ENCODE assay signal across 24 mouse cellular contexts in genomic region chr7:4934160-4934914, GRCm38 (mm10). TPM values are rescaled to one million over a fixed set of nuclear protein-coding genes. Genes with fewer than 3 reads are reported as not detected.
DNase-seq lines count a peak whose midpoint lies in the region; ATAC-seq and TF ChIP-seq lines count a peak whose summit lies in the region.
"Had no signal": no experiment of that assay in that cellular context is flagged by ENCODE, and none has a peak within 500 bp of the region (broad histone marks: within the 10 kb centered on the region; RNA-seq: fewer than 3 reads in every experiment).

No protein-coding gene starts in this region.

- H3K4me2 ChIP-seq in kidney, embryonic 15.5 days: no peak overlapping the region
- no peak overlapping the region for H3K4me2 ChIP-seq in lung, postnatal 0 days (replicated peaks; ENCODE audit: low read depth, low read length)
- no peak overlapping the region for H3K4me2 ChIP-seq in stomach, postnatal 0 days (replicated peaks; ENCODE audit: low read depth)
- H3K4me2 ChIP-seq: forebrain, embryonic 13.5 days; heart, embryonic 15.5 days; limb, embryonic 12.5 days; stomach, embryonic 15.5 days had no signal

- no peak for ATAC-seq in kidney, embryonic 15.5 days (replicated peaks; ENCODE audit: low FRiP score)
- no peak for ATAC-seq in lung, postnatal 0 days
- ATAC-seq in stomach, postnatal 0 days (ENCODE audit: low FRiP score, low TSS enrichment): no peak
- ATAC-seq: forebrain, embryonic 13.5 days had no signal

- H3K9me3 ChIP-seq in kidney, embryonic 15.5 days (replicated peaks): 0 out of 2 replicates have a peak, but pooled peaks cover 3% of the 10 kb centered on the region
- H3K9me3 ChIP-seq in lung, postnatal 0 days (ENCODE audit: low read length): 0 out of 2 replicates have a peak, but pooled peaks cover 3% of the 10 kb centered on the region
- H3K9me3 ChIP-seq in stomach, postnatal 0 days (ENCODE audit: control insufficient read depth, low read length): no peaks in the 10 kb centered on the region
- H3K9me3 ChIP-seq: forebrain, embryonic 13.5 days; stomach, embryonic 15.5 days had no signal

- 0 out of 2 replicates have a peak, but pooled peaks have one; percentile 14 for TF ChIP-seq CTCF in kidney, adult 2 months (conservative IDR thresholded peaks at IDR 0.05; ENCODE audit: insufficient read depth, insufficient read length, low read depth, low read length)
- TF ChIP-seq CTCF in lung, postnatal 0 days (IDR thresholded peaks at IDR 0.05): peak; percentile 48
- TF ChIP-seq CTCF in stomach, postnatal 0 days (IDR thresholded peaks at IDR 0.05; ENCODE audit: low read depth): peak; percentile 44

- H3K36me3 ChIP-seq in kidney, adult 2 months (ENCODE audit: control insufficient read depth, insufficient read depth, low read length): no peaks in the 10 kb centered on the region
- no peaks in the 10 kb centered on the region for H3K36me3 ChIP-seq in kidney, embryonic 15.5 days
- no peaks in the 10 kb centered on the region for H3K36me3 ChIP-seq in lung, postnatal 0 days (ENCODE audit: insufficient read depth, low read length)
- H3K36me3 ChIP-seq in stomach, postnatal 0 days (ENCODE audit: control insufficient read depth, insufficient read depth, low read length): no peaks in the 10 kb centered on the region
- H3K36me3 ChIP-seq: heart, embryonic 15.5 days; hindbrain, embryonic 10.5 days; limb, embryonic 12.5 days; midbrain, embryonic 10.5 days; stomach, embryonic 15.5 days had no signal

- peak; percentile 47 to 71 for DNase-seq in adrenal gland, adult (ENCODE audit: inconsistent age in 2 of 2, low spot score in 1 of 2)
- no peak for DNase-seq in adrenal gland, postnatal 25 days
- no peak for DNase-seq in kidney, adult 2 months
- DNase-seq in lung, postnatal 0 days (ENCODE audit: low spot score): no peak
- no peak for DNase-seq in lung, postnatal 4 days
- no peak for DNase-seq in stomach, postnatal 0 days (ENCODE audit: low spot score)
- no peak for DNase-seq in Muller cell, postnatal 12 days (ENCODE audit: inconsistent ontology term)
- DNase-seq: cerebellum, adult 2 months; gastrocnemius, postnatal 25 days; kidney, adult 9 months; kidney, postnatal 36 days; layer of hippocampus, adult 9-11 months; lung, adult 18-20 months; retina, postnatal 1 day; thymus, adult 2 months had no signal

- H3K27ac ChIP-seq in kidney, adult 2 months (ENCODE audit: insufficient read depth, low read depth, low read length): no peak overlapping the region
- no peak overlapping the region for H3K27ac ChIP-seq in kidney, embryonic 15.5 days
- no peak overlapping the region for H3K27ac ChIP-seq in lung, postnatal 0 days (ENCODE audit: low read length)
- no peak overlapping the region for H3K27ac ChIP-seq in stomach, postnatal 0 days (replicated peaks)
- H3K27ac ChIP-seq: forebrain, embryonic 13.5 days; heart, embryonic 15.5 days; hindbrain, embryonic 10.5 days; limb, embryonic 12.5 days; macrophage; midbrain, embryonic 10.5 days; stomach, embryonic 15.5 days had no signal

- no peak overlapping the region for H3K4me3 ChIP-seq in kidney, adult 2 months (ENCODE audit: insufficient read depth, low read depth, low read length)
- no peak overlapping the region for H3K4me3 ChIP-seq in kidney, embryonic 15.5 days (replicated peaks)
- H3K4me3 ChIP-seq in lung, postnatal 0 days (ENCODE audit: low read depth, low read length): no peak overlapping the region
- H3K4me3 ChIP-seq in stomach, postnatal 0 days (ENCODE audit: low read depth, low read length): no peak overlapping the region
- H3K4me3 ChIP-seq: forebrain, embryonic 13.5 days; heart, embryonic 15.5 days; hindbrain, embryonic 10.5 days; limb, embryonic 12.5 days; midbrain, embryonic 10.5 days; stomach, embryonic 15.5 days had no signal

- WGBS in kidney, adult 2 months: 77% methylated on average over 4 of the region's 4 CpGs
- 79% methylated on average over 4 of the region's 4 CpGs for WGBS in kidney, embryonic 15.5 days
- 71% methylated on average over 4 of the region's 4 CpGs for WGBS in lung, postnatal 0 days
- 73% methylated on average over 4 of the region's 4 CpGs for WGBS in stomach, postnatal 0 days

- H3K9ac ChIP-seq in kidney, embryonic 15.5 days: no peak overlapping the region
- H3K9ac ChIP-seq in lung, postnatal 0 days (replicated peaks; ENCODE audit: low read depth): no peak overlapping the region
- no peak overlapping the region for H3K9ac ChIP-seq in stomach, postnatal 0 days (ENCODE audit: low read length)
- H3K9ac ChIP-seq: forebrain, embryonic 13.5 days; heart, embryonic 15.5 days; limb, embryonic 12.5 days; stomach, embryonic 15.5 days had no signal

- no peak for TF ChIP-seq EP300 in lung, postnatal 0 days (IDR thresholded peaks at IDR 0.05)
- no peak for TF ChIP-seq EP300 in stomach, postnatal 0 days (optimal IDR thresholded peaks at IDR 0.05)

- no peak for TF ChIP-seq POLR2A in kidney, adult 2 months (IDR thresholded peaks at IDR 0.05; ENCODE audit: low read depth, low read length)

- no peaks in the 10 kb centered on the region for H3K4me1 ChIP-seq in kidney, adult 2 months (ENCODE audit: control insufficient read depth, insufficient read depth, low read length)
- no peaks in the 10 kb centered on the region for H3K4me1 ChIP-seq in kidney, embryonic 15.5 days
- no peaks in the 10 kb centered on the region for H3K4me1 ChIP-seq in lung, postnatal 0 days (ENCODE audit: insufficient read depth, low read depth, low read length)
- no peaks in the 10 kb centered on the region for H3K4me1 ChIP-seq in stomach, postnatal 0 days (replicated peaks; ENCODE audit: control insufficient read depth, insufficient read depth)
- H3K4me1 ChIP-seq: forebrain, embryonic 13.5 days; heart, embryonic 15.5 days; hindbrain, embryonic 10.5 days; limb, embryonic 12.5 days; midbrain, embryonic 10.5 days; stomach, embryonic 15.5 days had no signal

- no peaks in the 10 kb centered on the region for H3K27me3 ChIP-seq in kidney, adult 2 months (replicated peaks; ENCODE audit: control insufficient read depth, insufficient read depth, low read length)
- no peaks in the 10 kb centered on the region for H3K27me3 ChIP-seq in kidney, embryonic 15.5 days
- H3K27me3 ChIP-seq in lung, postnatal 0 days (replicated peaks; ENCODE audit: insufficient read depth, low read length): no peaks in the 10 kb centered on the region
- no peaks in the 10 kb centered on the region for H3K27me3 ChIP-seq in stomach, postnatal 0 days (ENCODE audit: control insufficient read depth, insufficient read depth, low read length)
- H3K27me3 ChIP-seq: forebrain, embryonic 13.5 days; heart, embryonic 15.5 days; limb, embryonic 12.5 days; stomach, embryonic 15.5 days had no signal

RNA-seq across cellular contexts. Expression of gene Ssc5d, which starts 8.8 kb away (rescaled TPM):
- total RNA-seq in adrenal gland, postnatal 25 days (2021): 2.0 and 3.2 TPM in 2 replicates
- 1.8 and 2.1 TPM in 2 replicates for polyA plus RNA-seq in kidney, adult 2 months (2012; rRNA removed)
- polyA plus RNA-seq in kidney, embryonic 15.5 days (2015; fragmentation: Nextera tagmentation; extraction: Ambion mirVana): 1.9 and 2.7 TPM in 2 replicates
- polyA plus RNA-seq in lung, postnatal 0 days (2015; fragmentation: Nextera tagmentation; extraction: Ambion mirVana): 1.4 and 1.7 TPM in 2 replicates
- polyA plus RNA-seq in stomach, postnatal 0 days (2015; fragmentation: Nextera tagmentation; extraction: Ambion mirVana): 1.3 and 1.9 TPM in 2 replicates

RNA-seq across cellular contexts. Expression of gene Nat14, which starts 12.5 kb away (rescaled TPM):
- total RNA-seq in adrenal gland, postnatal 25 days (2021): 7.7 and 9.1 TPM in 2 replicates
- polyA plus RNA-seq in kidney, adult 2 months (2012; rRNA removed): 5.5 and 5.7 TPM in 2 replicates
- polyA plus RNA-seq in kidney, embryonic 15.5 days (2015; fragmentation: Nextera tagmentation; extraction: Ambion mirVana): 4.2 and 5.3 TPM in 2 replicates
- polyA plus RNA-seq in lung, postnatal 0 days (2015; fragmentation: Nextera tagmentation; extraction: Ambion mirVana): 1.1 and 2.3 TPM in 2 replicates
- 2.3 and 2.5 TPM in 2 replicates for polyA plus RNA-seq in stomach, postnatal 0 days (2015; fragmentation: Nextera tagmentation; extraction: Ambion mirVana)

RNA-seq across cellular contexts. Expression of gene Zfp628, which starts 19.3 kb away (rescaled TPM):
- 16.4 and 19.0 TPM in 2 replicates for total RNA-seq in adrenal gland, postnatal 25 days (2021)
- polyA plus RNA-seq in kidney, adult 2 months (2012; rRNA removed): 12.6 and 14.4 TPM in 2 replicates
- 4.0 and 4.1 TPM in 2 replicates for polyA plus RNA-seq in kidney, embryonic 15.5 days (2015; fragmentation: Nextera tagmentation; extraction: Ambion mirVana)
- polyA plus RNA-seq in lung, postnatal 0 days (2015; fragmentation: Nextera tagmentation; extraction: Ambion mirVana): 2.7 TPM in 2 replicates
- 1.8 and 1.9 TPM in 2 replicates for polyA plus RNA-seq in stomach, postnatal 0 days (2015; fragmentation: Nextera tagmentation; extraction: Ambion mirVana)

RNA-seq across cellular contexts. Expression of gene Gm36210, which starts 28.0 kb away (rescaled TPM):
- not detected in 2 replicates for total RNA-seq in adrenal gland, postnatal 25 days (2021)
- 0.16 TPM in 1 of 2 replicates, not detected in the other for polyA plus RNA-seq in kidney, adult 2 months (2012; rRNA removed)
- polyA plus RNA-seq in kidney, embryonic 15.5 days (2015; fragmentation: Nextera tagmentation; extraction: Ambion mirVana): not detected in 2 replicates
- polyA plus RNA-seq in lung, postnatal 0 days (2015; fragmentation: Nextera tagmentation; extraction: Ambion mirVana): not detected in 2 replicates
- polyA plus RNA-seq in stomach, postnatal 0 days (2015; fragmentation: Nextera tagmentation; extraction: Ambion mirVana): not detected in 2 replicates
- total RNA-seq: midbrain, postnatal 0 days had no signal
- polyA plus RNA-seq: heart, embryonic 15.5 days; hindbrain, embryonic 10.5 days; limb, embryonic 12.5 days; macrophage; midbrain, embryonic 10.5 days; stomach, embryonic 15.5 days had no signal

RNA-seq across cellular contexts. Expression of gene Sbk2, which starts 29.9 kb away (rescaled TPM):
- total RNA-seq in adrenal gland, postnatal 25 days (2021): 0.55 TPM in 1 of 2 replicates, not detected in the other
- 0.11 and 1.6 TPM in 2 replicates for polyA plus RNA-seq in kidney, adult 2 months (2012; rRNA removed)
- 0.19 and 0.27 TPM in 2 replicates for polyA plus RNA-seq in kidney, embryonic 15.5 days (2015; fragmentation: Nextera tagmentation; extraction: Ambion mirVana)
- 0.19 and 0.26 TPM in 2 replicates for polyA plus RNA-seq in lung, postnatal 0 days (2015; fragmentation: Nextera tagmentation; extraction: Ambion mirVana)
- 0.15 TPM in 1 of 2 replicates, not detected in the other for polyA plus RNA-seq in stomach, postnatal 0 days (2015; fragmentation: Nextera tagmentation; extraction: Ambion mirVana)
- polyA plus RNA-seq: forebrain, embryonic 13.5 days; hindbrain, embryonic 10.5 days had no signal

Comparison
In these comparisons a context has a peak if more than half of its experiments do, and no peak if none do; other contexts are left out.
1. DNase-seq: peak in adrenal gland, adult (2 of 2); none in adrenal gland, postnatal 25 days (single experiment), kidney, adult 2 months (single experiment), lung, postnatal 0 days (single experiment), lung, postnatal 4 days (0 of 2), stomach, postnatal 0 days (single experiment) and Muller cell, postnatal 12 days (single experiment).
2. Peak in every context shown above with its lines, with median percentiles within 50 percentile points of each other: CTCF ChIP-seq.